Mouse (Mus musculus) heart, embryonic 13.5 days (tissue): Measurements from ENCODE around the gene Reep1. TPM values are rescaled to one million over a fixed set of nuclear protein-coding genes. Genes with fewer than 3 reads are reported as not detected.

Source experiments
- ATAC-seq: fragments of 200-750 bp; cut with Nextera tagmentation; 2 replicates; pipeline ENCODE4 v1.8.0; 2017; ENCODE audit warnings: moderate TSS enrichment; ENCODE audit not compliant: insufficient number of reproducible peaks, low FRiP score, low TSS enrichment; ENCODE audit errors: extremely low read depth
- H3K27ac ChIP-seq: fragments of 300-500 bp; sonication (generic); replicated peaks from 2 replicates; pipeline ENCODE4 v1.5.1; 2015; ENCODE audit warnings: moderate library complexity, mild to moderate bottlenecking, inconsistent platforms
- H3K27me3 ChIP-seq: fragments of 300-500 bp; sonication (generic); replicated peaks from 2 replicates; pipeline ENCODE4 v1.6.1; 2015; ENCODE audit warnings: mild to moderate bottlenecking, inconsistent platforms
- H3K36me3 ChIP-seq: fragments of 300-500 bp; sonication (generic); 2 replicates; pipeline ENCODE4 v1.6.1; 2015; ENCODE audit warnings: mild to moderate bottlenecking, inconsistent platforms
- H3K4me1 ChIP-seq: fragments of 300-500 bp; sonication (generic); 2 replicates; pipeline ENCODE4 v1.6.1; 2015; ENCODE audit warnings: inconsistent platforms
- H3K4me2 ChIP-seq: fragments of 300-500 bp; sonication (generic); 2 replicates; pipeline ENCODE4 v1.6.1; 2015; ENCODE audit warnings: inconsistent platforms, mild to moderate bottlenecking, moderate library complexity
- H3K4me3 ChIP-seq: fragments of 300-500 bp; sonication (generic); 2 replicates; pipeline ENCODE4 v1.5.1; 2015; ENCODE audit warnings: moderate library complexity, mild to moderate bottlenecking, inconsistent platforms
- H3K9ac ChIP-seq: fragments of 300-500 bp; sonication (generic); 2 replicates; pipeline ENCODE4 v1.6.1; 2015; ENCODE audit warnings: inconsistent platforms, mild to moderate bottlenecking, moderate library complexity
- H3K9me3 ChIP-seq: fragments of 300-500 bp; sonication (generic); 2 replicates; pipeline ENCODE4 v1.6.1; 2016; ENCODE audit warnings: inconsistent platforms
- WGBS: fragments of 180-500 bp; shearing (Covaris S2); methylation state at CpG from one replicate; pipeline ENCODE4 v1.1.7; 2015; ENCODE audit warnings: mixed read lengths; 5-methylcytosine and 5-hydroxymethylcytosine counted together
- polyA plus RNA-seq: library from polyadenylated mRNA; unstranded; fragments of >200 nt; fragmentation: Nextera tagmentation; extraction: Ambion mirVana; gene quantifications from 2 replicates; pipeline ENCODE4 v1.2.1, GENCODE M21; 2015

Gene Reep1
- polyA plus RNA-seq, 1 experiment from 2014 or later = 17.9 TPM

DNA sequence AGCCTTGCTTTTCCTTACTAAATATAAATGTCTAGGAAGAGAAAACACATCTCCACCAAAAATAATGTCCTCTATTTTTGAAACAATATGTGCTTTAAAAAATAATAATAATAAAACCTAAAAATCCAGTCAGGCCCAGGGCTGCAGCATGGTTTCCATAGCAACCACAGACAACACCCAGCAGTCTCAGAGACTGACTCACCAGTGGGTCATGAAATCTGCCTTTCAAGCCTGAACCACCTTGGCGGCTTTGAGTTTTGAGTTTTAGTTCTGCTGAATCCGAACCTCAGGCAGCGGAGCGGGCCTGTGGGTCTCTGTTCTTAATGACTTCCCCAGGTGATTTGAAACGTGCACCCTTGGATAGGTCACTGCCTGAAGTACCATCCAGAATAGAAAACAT, 75.8 kb downstream of the Reep1 start:
- 85% methylated on average over 5 of the region's 5 CpGs for WGBS

DNA sequence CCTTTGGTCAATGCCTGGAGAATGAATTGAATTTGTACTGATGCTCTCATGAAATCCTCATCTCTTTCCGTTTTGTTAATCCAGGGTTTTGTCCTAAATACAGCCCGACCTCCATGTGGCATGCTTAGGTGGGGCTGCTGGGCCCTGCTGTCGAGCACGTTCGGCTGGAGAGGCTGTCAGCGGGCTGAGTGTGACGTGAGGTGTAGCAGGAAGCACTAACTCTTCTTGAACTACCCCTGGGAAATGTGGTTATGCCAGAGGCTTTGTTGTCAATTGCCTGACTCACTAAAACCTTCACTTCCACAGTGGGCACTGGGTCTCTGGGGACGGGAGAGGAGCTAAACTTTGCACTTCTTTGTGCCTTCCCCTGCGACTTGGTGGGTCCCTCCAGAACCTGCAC, 81.0 kb downstream of the Reep1 start:
- peak overlapping the region; percentile 18; the same call in 1 of the 2 replicates for H3K4me2 ChIP-seq
- ATAC-seq = no peak; the same call in 1 of the 2 replicates
- WGBS = 38% methylated on average over 9 of the region's 9 CpGs

More for the DNA sequence above, 75.8 kb downstream of the Reep1 start:
- H3K27ac ChIP-seq = no peak overlapping the region
- H3K4me3 ChIP-seq = no peak overlapping the region
- no peaks in the 10 kb centered on the region for H3K27me3 ChIP-seq
- H3K4me1 ChIP-seq = peaks cover 21% of the 10 kb centered on the region
- peaks cover 37% of the 10 kb centered on the region for H3K36me3 ChIP-seq
- H3K9me3 ChIP-seq = no peaks in the 10 kb centered on the region
- ATAC-seq = no peak
- no peak overlapping the region for H3K9ac ChIP-seq
- no peak overlapping the region for H3K4me2 ChIP-seq

DNA sequence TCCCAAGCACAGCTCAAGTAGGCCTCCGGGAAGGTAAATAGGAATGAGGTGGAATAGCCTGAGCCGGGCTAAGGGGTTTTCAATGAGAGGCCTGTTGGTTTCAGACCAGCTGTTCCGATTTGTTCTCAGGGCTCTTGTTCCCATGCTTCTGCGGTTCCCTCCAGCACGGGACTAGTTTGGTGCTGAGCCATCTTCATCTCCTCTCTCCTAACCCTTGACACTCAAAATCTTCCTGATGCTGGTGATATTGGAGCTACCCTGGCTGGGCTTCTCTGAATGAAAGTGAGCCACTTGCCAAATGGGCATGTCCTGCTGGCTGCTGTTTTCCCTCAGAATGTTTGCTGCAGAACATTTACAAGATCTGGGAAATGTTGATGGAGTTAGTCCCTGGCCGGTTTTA, 84.4 kb downstream of the Reep1 start:
- no peak overlapping the region for H3K4me3 ChIP-seq
- no peak overlapping the region for H3K4me2 ChIP-seq
- no peak for ATAC-seq
- no peak overlapping the region for H3K9ac ChIP-seq
- H3K4me1 ChIP-seq = peaks cover 16% of the 10 kb centered on the region
- no peaks in the 10 kb centered on the region for H3K9me3 ChIP-seq
- no peak overlapping the region for H3K27ac ChIP-seq
- no peaks in the 10 kb centered on the region for H3K27me3 ChIP-seq
- WGBS = 80% methylated on average over 6 of the region's 6 CpGs
- peaks cover 9% of the 10 kb centered on the region; the same call in 1 of the 2 replicates for H3K36me3 ChIP-seq

More for the DNA sequence above, 81.0 kb downstream of the Reep1 start:
- Histone ChIP-seq H3K9me3 (no peaks in the 10 kb centered on the region), H3K27ac (peak overlapping the region; percentile 72), H3K4me3 (no peak overlapping the region), H3K27me3 (no peaks in the 10 kb centered on the region), H3K9ac (peak overlapping the region; percentile 44; the same call in 1 of the 2 replicates), H3K4me1 (peaks cover 19% of the 10 kb centered on the region), H3K36me3 (peaks cover 15% of the 10 kb centered on the region)

DNA sequence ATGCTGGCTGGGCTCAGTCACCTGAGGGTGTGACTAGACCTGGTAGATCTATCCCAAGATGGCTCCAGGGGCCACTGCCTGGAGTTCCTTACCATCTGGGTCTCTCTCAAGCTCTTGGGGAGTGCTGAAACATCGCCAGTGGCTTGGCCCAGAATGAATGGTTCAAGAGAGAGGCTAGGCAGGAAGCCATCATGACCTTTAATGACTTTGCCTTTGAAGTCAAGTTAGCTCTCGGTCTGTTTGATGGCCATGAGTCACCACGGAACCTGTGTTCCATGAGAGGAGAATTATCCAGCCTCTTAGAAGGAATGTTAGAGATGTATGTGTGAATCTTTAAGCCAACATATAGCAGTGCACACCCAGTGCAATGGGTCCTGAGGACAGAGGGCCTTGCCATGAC, 92.0 kb downstream of the Reep1 start:
- Histone ChIP-seq H3K4me1 (peaks cover 22% of the 10 kb centered on the region), H3K27me3 (no peaks in the 10 kb centered on the region), H3K4me3 (no peak overlapping the region), H3K27ac (no peak overlapping the region), H3K36me3 (peaks cover 19% of the 10 kb centered on the region), H3K9ac (no peak overlapping the region), H3K9me3 (no peaks in the 10 kb centered on the region), H3K4me2 (no peak overlapping the region)
- ATAC-seq = no peak
- 60% methylated on average over 3 of the region's 3 CpGs for WGBS

DNA sequence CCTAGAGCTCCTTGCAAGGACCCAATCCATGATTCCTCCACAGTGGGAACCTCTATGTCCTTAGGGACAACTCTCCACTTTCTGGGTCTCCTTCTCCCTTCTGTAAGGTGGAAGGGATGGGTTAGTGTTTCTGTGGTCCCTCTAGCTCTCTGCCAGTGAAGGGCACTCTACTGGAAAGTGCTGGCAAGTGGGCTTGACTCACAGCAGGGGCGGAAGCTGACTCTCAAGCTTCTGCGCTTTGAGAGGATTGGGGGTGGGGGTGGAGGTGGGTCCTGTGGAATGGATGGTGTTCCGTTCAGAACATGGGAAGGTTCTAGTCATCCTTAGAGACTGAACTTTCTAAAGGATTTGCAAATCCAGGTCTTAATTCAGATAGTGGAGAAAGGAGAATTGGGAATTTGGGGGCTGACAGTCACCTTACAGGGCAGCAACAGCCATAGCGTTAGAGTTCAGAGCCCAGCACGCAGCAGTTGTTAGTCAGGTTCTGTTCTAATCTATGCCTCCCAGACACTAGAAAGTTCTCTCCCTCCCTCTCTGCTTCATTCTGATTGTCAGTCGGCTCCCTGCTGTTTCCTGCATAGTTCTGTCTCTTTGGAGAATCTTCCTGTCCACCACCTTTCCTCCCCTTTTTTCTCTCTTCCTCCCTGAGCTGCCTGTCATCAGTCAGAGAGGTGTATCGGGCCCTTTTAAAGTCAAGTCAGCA, 93.8 kb downstream of the Reep1 start:
- Histone ChIP-seq H3K27ac (no peak overlapping the region), H3K9me3 (no peaks in the 10 kb centered on the region), H3K4me3 (no peak overlapping the region), H3K4me1 (peaks cover 34% of the 10 kb centered on the region), H3K4me2 (no peak overlapping the region), H3K36me3 (peaks cover 13% of the 10 kb centered on the region; the same call in 1 of the 2 replicates), H3K27me3 (no peaks in the 10 kb centered on the region), H3K9ac (no peak overlapping the region)
- ATAC-seq = no peak
- WGBS = 41% methylated on average over 7 of the region's 7 CpGs

DNA sequence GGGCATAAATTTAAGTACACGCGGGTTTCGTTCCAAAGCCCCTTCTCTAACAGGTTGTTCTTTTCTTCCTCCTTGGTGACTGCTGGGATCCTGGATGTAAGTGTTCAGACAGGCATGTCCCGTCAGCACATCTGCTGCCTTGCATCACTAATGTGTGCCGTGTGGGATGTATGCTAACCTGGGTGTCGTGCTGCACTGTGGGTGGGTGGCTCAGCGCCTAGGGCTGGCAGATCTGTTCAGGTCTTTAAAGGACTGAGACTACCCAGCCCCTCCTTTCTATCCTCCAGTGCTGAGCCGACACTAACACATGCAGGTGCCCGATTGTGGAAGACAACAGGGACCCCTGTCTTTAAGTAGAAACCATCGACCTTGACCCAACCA, 94.3 kb downstream of the Reep1 start:
- Histone ChIP-seq H3K27me3 (no peaks in the 10 kb centered on the region), H3K9ac (no peak overlapping the region), H3K4me3 (no peak overlapping the region), H3K27ac (no peak overlapping the region), H3K4me2 (no peak overlapping the region), H3K9me3 (no peaks in the 10 kb centered on the region), H3K4me1 (peaks cover 34% of the 10 kb centered on the region), H3K36me3 (peaks cover 10% of the 10 kb centered on the region; the same call in 1 of the 2 replicates)
- 68% methylated on average over 10 of the region's 10 CpGs for WGBS
- ATAC-seq = no peak

DNA sequence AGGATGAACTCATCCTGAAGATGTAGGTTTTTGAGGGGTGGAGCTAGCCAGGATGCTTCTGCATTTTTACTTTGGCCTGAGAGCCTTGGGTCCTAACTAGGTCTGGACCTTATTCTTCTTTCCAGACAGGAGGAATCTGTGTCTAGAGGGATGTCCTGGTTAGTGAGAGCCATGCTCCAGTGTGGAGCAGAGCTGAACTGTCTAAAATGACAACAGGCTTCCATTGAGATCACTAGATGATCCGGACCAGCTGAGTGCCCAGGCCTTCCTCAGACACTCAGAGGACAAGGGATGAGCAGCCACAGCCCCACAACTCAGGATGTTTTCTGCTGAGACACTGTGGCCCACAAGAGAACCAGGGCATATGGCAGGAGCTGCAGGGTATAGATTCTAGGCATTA, 96.2 kb downstream of the Reep1 start:
- Histone ChIP-seq H3K27me3 (no peaks in the 10 kb centered on the region), H3K4me1 (peaks cover 34% of the 10 kb centered on the region), H3K4me2 (no peak overlapping the region), H3K4me3 (no peak overlapping the region), H3K27ac (peak overlapping the region; percentile 83), H3K36me3 (peaks cover 16% of the 10 kb centered on the region; the same call in 1 of the 2 replicates), H3K9ac (no peak overlapping the region), H3K9me3 (no peaks in the 10 kb centered on the region)
- ATAC-seq = no peak
- 88% methylated on average over 1 of the region's 1 CpGs for WGBS

DNA sequence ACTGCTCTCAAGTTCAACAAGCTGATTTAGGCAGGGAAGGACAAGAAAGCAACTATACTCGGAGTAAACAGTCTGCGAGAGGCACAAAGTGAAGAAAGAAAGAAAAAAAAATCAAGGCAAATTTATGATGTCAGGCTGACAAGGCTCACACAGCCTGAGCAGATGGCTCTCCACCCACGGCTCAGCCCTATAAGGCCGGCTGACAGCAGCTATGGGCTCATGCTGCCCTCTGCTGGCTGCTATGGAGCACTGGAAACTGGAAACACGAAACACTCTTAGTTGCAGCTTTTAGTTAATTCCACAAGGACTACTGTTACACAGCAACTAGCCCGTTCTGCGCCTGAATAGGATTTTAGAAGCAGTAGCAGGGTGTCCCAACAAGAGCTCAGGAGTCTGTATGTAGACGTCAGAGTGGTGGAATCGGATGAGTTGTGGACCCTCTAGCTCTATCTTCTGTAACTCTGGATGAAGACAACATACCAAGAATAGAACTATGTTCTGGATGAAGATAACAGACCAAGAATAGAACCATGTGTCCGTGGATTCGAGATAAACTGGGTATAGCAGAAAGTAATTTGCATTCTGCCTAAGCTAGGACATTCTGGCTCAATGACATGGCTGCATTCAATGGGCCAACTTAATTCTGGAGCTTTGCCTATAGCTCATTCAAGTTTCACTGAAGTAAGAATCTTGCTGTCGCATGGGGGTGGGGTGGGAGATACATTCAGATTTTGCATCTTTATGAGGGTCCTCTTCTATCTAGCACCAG, 96.9 kb downstream of the Reep1 start:
- H3K4me3 ChIP-seq = peak overlapping the region; percentile 29
- H3K4me2 ChIP-seq = peak overlapping the region; percentile 60
- no peaks in the 10 kb centered on the region for H3K9me3 ChIP-seq
- H3K36me3 ChIP-seq = peaks cover 13% of the 10 kb centered on the region
- H3K4me1 ChIP-seq = peaks cover 35% of the 10 kb centered on the region
- no peak; the same call in 1 of the 2 replicates for ATAC-seq
- 13% methylated on average over 12 of the region's 12 CpGs for WGBS
- peak overlapping the region; percentile 56 for H3K9ac ChIP-seq
- H3K27me3 ChIP-seq = no peaks in the 10 kb centered on the region
- H3K27ac ChIP-seq = peak overlapping the region; percentile 83

DNA sequence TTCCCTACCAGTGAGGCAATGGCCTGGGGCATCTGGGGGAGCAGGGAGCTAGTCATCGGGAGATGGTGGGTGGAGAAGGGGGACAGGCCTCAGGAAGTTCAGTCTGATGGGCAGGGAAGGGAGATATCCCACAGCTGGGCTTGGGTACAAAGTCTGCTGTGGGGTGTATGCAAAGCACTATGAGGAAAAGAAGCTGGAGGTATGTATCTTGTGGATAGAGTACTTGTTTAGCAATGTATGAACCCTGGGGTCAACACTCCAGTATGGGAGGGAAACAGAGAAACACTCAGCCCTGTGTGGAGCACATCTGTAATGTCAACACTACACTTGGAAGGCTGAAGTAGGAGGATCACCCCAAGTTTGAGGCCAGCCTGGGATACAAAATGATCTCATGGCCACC, 99.4 kb downstream of the Reep1 start:
- Histone ChIP-seq H3K4me2 (no peak overlapping the region), H3K9ac (no peak overlapping the region), H3K4me3 (no peak overlapping the region), H3K27ac (no peak overlapping the region), H3K4me1 (peaks cover 26% of the 10 kb centered on the region), H3K36me3 (peaks cover 35% of the 10 kb centered on the region), H3K9me3 (no peaks in the 10 kb centered on the region), H3K27me3 (no peaks in the 10 kb centered on the region)
- WGBS = 53% methylated on average over 1 of the region's 1 CpGs
- no peak for ATAC-seq

DNA sequence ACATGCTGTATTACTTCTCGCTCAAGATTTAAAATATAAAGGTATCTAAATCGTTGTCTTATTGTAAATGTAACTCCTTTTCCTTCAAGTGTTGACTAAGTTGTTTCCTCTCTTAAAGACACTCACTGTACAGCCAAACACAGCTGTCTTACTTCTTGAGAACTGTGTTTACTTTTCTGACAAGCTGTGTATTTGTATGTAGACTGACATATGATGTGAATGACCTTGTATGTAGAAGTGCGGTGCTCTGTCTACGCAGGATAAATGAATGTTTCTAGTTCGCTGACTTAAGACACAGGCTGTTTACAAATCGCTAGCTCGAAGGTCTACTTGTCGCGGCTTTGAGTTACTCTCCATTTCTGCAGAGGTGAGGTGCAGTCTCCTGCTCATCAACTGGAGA, 102.5 kb downstream of the Reep1 start:
- no peak overlapping the region for H3K4me3 ChIP-seq
- H3K36me3 ChIP-seq = peaks cover 63% of the 10 kb centered on the region
- no peak overlapping the region for H3K4me2 ChIP-seq
- ATAC-seq = no peak
- H3K9ac ChIP-seq = no peak overlapping the region
- H3K9me3 ChIP-seq = no peaks in the 10 kb centered on the region
- no peaks in the 10 kb centered on the region for H3K27me3 ChIP-seq
- no peak overlapping the region for H3K27ac ChIP-seq
- 91% methylated on average over 9 of the region's 9 CpGs for WGBS
- H3K4me1 ChIP-seq = peaks cover 11% of the 10 kb centered on the region

DNA sequence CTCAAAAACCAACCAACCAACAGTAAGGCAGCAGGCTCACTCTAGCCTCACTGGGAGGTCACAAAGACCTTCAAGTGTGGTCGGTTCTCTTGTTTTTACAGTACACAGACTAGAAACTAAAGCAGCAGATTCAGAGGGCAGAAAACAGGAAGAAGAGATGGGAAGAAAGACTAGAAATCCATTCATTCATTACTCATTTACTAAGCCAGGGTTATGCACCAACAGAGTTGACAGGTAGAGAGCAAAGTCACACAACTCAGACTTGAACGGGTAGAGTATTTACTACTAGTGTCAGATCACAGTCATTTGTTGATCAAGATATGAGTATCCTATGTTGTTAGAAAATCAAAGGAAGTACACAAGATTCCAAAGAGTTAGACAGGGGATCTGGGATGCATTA, 105.5 kb downstream of the Reep1 start:
- no peak overlapping the region for H3K4me3 ChIP-seq
- WGBS = 83% methylated on average over 2 of the region's 2 CpGs
- H3K4me2 ChIP-seq = no peak overlapping the region
- no peak overlapping the region for H3K9ac ChIP-seq
- peaks cover 88% of the 10 kb centered on the region for H3K36me3 ChIP-seq
- no peak for ATAC-seq
- H3K27me3 ChIP-seq = no peaks in the 10 kb centered on the region
- peaks cover 4% of the 10 kb centered on the region; the same call in 1 of the 2 replicates for H3K4me1 ChIP-seq
- H3K27ac ChIP-seq = no peak overlapping the region
- H3K9me3 ChIP-seq = no peaks in the 10 kb centered on the region
